Mouse (Mus musculus) heart, adult 2 months (tissue): ENCODE measurements at regions not wholly inside any gene's neighbourhood (a gene's known extent, or its start where the extent isn't known, plus 50 kb on each side); places are given as distances from the start of the nearest gene placed in this dataset.

Experiments used
- CTCF ChIP-seq: fragments of 200-600 bp; IDR thresholded peaks from 2 replicates; pipeline ENCODE4 v1.8.1; 2022; ENCODE audit warnings: antibody characterized with exemption, mild to moderate bottlenecking, moderate library complexity
- EP300 ChIP-seq: fragments of 200-500 bp; IDR thresholded peaks from 2 replicates; pipeline ENCODE4 v1.6.1; 2011; ENCODE audit warnings: low read depth, low read length, control low read depth; ENCODE audit not compliant: insufficient read depth

DNA sequence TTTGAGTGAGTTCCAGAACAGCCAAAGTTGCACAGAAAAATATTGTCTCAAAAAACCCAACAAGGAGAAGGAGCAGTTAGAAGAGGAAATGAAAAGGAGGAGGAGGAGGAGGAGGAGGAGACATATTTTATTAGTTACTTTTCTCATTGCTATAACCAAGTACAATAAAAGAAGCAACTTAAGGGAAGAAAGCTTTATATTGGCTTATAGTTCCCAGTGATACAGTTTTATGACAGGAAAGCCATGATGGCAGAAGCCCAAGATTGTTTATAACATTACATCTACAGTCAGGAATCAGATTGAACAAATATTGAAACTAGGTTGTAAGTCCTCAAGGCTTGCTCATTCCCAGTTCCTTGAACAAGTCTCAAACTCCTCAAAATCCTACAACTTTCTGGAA, 147.7 kb upstream of the Mbnl1 start:
- TF ChIP-seq CTCF (no peak), EP300 (no peak)
